Mouse (Mus musculus) midbrain, embryonic 11.5 days (tissue): Measurements from ENCODE around the gene Tmem80. TPM values are rescaled to one million over a fixed set of nuclear protein-coding genes. Genes with fewer than 3 reads are reported as not detected.
A peak's percentile ranks its signal among the peaks of the same experiment; 100 is the strongest.

Experiments
- ATAC-seq: fragments of 200-750 bp; cut with Nextera tagmentation; 2 replicates; pipeline ENCODE4 v1.8.0; 2017; ENCODE audit warnings: moderate TSS enrichment, moderate library complexity; ENCODE audit not compliant: low FRiP score
- DNase-seq: peaks from one replicate; pipeline ENCODE4 v3.0.0; 2015; ENCODE audit warnings: low spot score; ENCODE audit errors: missing footprints
- H3K27ac ChIP-seq: fragments of 300-500 bp; sonication (generic); 2 replicates; pipeline ENCODE4 v1.5.1; 2014; ENCODE audit warnings: low read depth, low read length
- H3K27me3 ChIP-seq: fragments of 300-500 bp; sonication (generic); 2 replicates; pipeline ENCODE4 v1.6.1; 2014; ENCODE audit warnings: mild to moderate bottlenecking, low read length, moderate library complexity, mixed read lengths; ENCODE audit not compliant: control insufficient read depth, insufficient read depth
- H3K36me3 ChIP-seq: fragments of 300-500 bp; sonication (generic); 2 replicates; pipeline ENCODE4 v1.6.1; 2014; ENCODE audit warnings: mild to moderate bottlenecking, low read length, moderate library complexity, mixed read lengths; ENCODE audit not compliant: control insufficient read depth, insufficient read depth
- H3K4me1 ChIP-seq: fragments of 300-500 bp; sonication (generic); 2 replicates; pipeline ENCODE4 v1.6.1; 2014; ENCODE audit warnings: low read length; ENCODE audit not compliant: control insufficient read depth, insufficient read depth
- H3K4me2 ChIP-seq: fragments of 300-500 bp; sonication (generic); 2 replicates; pipeline ENCODE4 v1.6.1; 2014; ENCODE audit warnings: mild to moderate bottlenecking, moderate library complexity
- H3K4me3 ChIP-seq: fragments of 300-500 bp; sonication (generic); 2 replicates; pipeline ENCODE4 v1.5.1; 2014; ENCODE audit warnings: low read depth, low read length
- H3K9ac ChIP-seq: fragments of 300-500 bp; sonication (generic); 2 replicates; pipeline ENCODE4 v1.6.1; 2014; ENCODE audit warnings: low read length
- H3K9me3 ChIP-seq: fragments of 300-500 bp; sonication (generic); 2 replicates; pipeline ENCODE4 v1.6.1; 2016; ENCODE audit warnings: low read length; ENCODE audit not compliant: control insufficient read depth
- WGBS: fragments of 180-500 bp; shearing (Covaris S2); extraction: QIAGEN DNeasy Blood & Tissue Kit; methylation state at CpG from one replicate; pipeline ENCODE4 v1.1.7; 2014; 5-methylcytosine and 5-hydroxymethylcytosine counted together
- polyA plus RNA-seq: library from polyadenylated mRNA; unstranded; fragments of >200 nt; fragmentation: Nextera tagmentation; extraction: Ambion mirVana; gene quantifications from 2 replicates; pipeline ENCODE4 v1.2.1, GENCODE M21; 2014

Tmem80 gene
- polyA plus RNA-seq: 31.4 and 34.4 TPM in 2 replicates

- H3K27me3 ChIP-seq: no peaks in the 10 kb centered on the region
- peaks cover 24% of the 10 kb centered on the region for H3K4me1 ChIP-seq
- H3K27ac ChIP-seq: peak within 1 kb of the TSS; percentile 96
- peak within 1 kb of the TSS; percentile 97 for H3K4me2 ChIP-seq
- no peaks in the 10 kb centered on the region for H3K9me3 ChIP-seq
- peak within 1 kb of the TSS; percentile 61 for H3K4me3 ChIP-seq
- DNase-seq (peak; percentile 99), ATAC-seq (peak; percentile 95)
- H3K9ac ChIP-seq: peak within 1 kb of the TSS; percentile 93
- under 1% methylated on average over 104 of the region's 105 CpGs for WGBS
- H3K36me3 ChIP-seq: peaks cover 2% of the 10 kb centered on the region
Observed at GRCm38 (mm10) chr7:141327469-141328372, at the start of gene Tmem80, which contains the start of gene Deaf1. Tmem80 (plus strand) TSS chr7:141327739. Deaf1 (minus strand) TSS chr7:141327690.

- ATAC-seq (peak; percentile 70), DNase-seq (peak; percentile 94)
- 3% methylated on average over 46 of the region's 46 CpGs for WGBS
- Histone ChIP-seq H3K27ac (no peak within 1 kb of the TSS), H3K9me3 (no peaks in the 10 kb centered on the region), H3K4me2 (peak within 1 kb of the TSS; percentile 82), H3K36me3 (no peaks in the 10 kb centered on the region), H3K4me1 (peaks cover 5% of the 10 kb centered on the region), H3K27me3 (peaks cover 7% of the 10 kb centered on the region), H3K9ac (peak within 1 kb of the TSS; percentile 57), H3K4me3 (peak within 1 kb of the TSS; percentile 37)
Observed at GRCm38 (mm10) chr7:141278766-141279590, 48.6 kb upstream of the Tmem80 start, which contains the start of gene Sct. Sct (minus strand) TSS chr7:141279133.

GRCm38 (mm10) chr7:141281442-141281841, 46.1 kb upstream of the Tmem80 start:
- no peaks in the 10 kb centered on the region for H3K36me3 ChIP-seq
- no peak overlapping the region for H3K9ac ChIP-seq
- H3K27me3 ChIP-seq: peaks cover 7% of the 10 kb centered on the region
- H3K27ac ChIP-seq: no peak overlapping the region
- 63% methylated on average over 6 of the region's 6 CpGs for WGBS
- ATAC-seq (no peak; the same call in 1 of the 2 replicates), DNase-seq (no peak)
- H3K4me1 ChIP-seq: peaks cover 5% of the 10 kb centered on the region
- no peaks in the 10 kb centered on the region for H3K9me3 ChIP-seq
- no peak overlapping the region for H3K4me2 ChIP-seq
- no peak overlapping the region for H3K4me3 ChIP-seq

- Histone ChIP-seq H3K4me2 (no peak overlapping the region), H3K27ac (no peak overlapping the region), H3K9me3 (no peaks in the 10 kb centered on the region), H3K4me1 (peaks cover 5% of the 10 kb centered on the region), H3K4me3 (no peak overlapping the region), H3K27me3 (peaks cover 7% of the 10 kb centered on the region), H3K9ac (no peak overlapping the region), H3K36me3 (no peaks in the 10 kb centered on the region)
- WGBS: 87% methylated on average over 4 of the region's 4 CpGs
- no peak for ATAC-seq
- no peak for DNase-seq
Observed at GRCm38 (mm10) chr7:141282756-141283155, 44.8 kb upstream of the Tmem80 start.

- H3K4me1 ChIP-seq: peaks cover 9% of the 10 kb centered on the region
- H3K27ac ChIP-seq: no peak overlapping the region
- peaks cover 26% of the 10 kb centered on the region for H3K27me3 ChIP-seq
- H3K9ac ChIP-seq: no peak overlapping the region
- no peak overlapping the region for H3K4me3 ChIP-seq
- ATAC-seq (no peak), DNase-seq (no peak)
- no peaks in the 10 kb centered on the region for H3K9me3 ChIP-seq
- H3K4me2 ChIP-seq: no peak overlapping the region
- H3K36me3 ChIP-seq: no peaks in the 10 kb centered on the region
- WGBS: 87% methylated on average over 3 of the region's 3 CpGs
Observed at GRCm38 (mm10) chr7:141288042-141288441, 39.5 kb upstream of the Tmem80 start.

GRCm38 (mm10) chr7:141291921-141292582, 35.5 kb upstream of the Tmem80 start, which contains the start of gene Drd4:
Drd4 (plus strand) TSS chr7:141292006.
- Histone ChIP-seq H3K4me3 (peak within 1 kb of the TSS; percentile 43), H3K9ac (peak within 1 kb of the TSS; percentile 65), H3K36me3 (peaks cover under 1% of the 10 kb centered on the region; the same call in 1 of the 2 replicates), H3K9me3 (no peaks in the 10 kb centered on the region), H3K4me2 (peak within 1 kb of the TSS; percentile 88), H3K27me3 (peaks cover 57% of the 10 kb centered on the region), H3K27ac (no peak within 1 kb of the TSS), H3K4me1 (peaks cover 21% of the 10 kb centered on the region)
- under 1% methylated on average over 45 of the region's 46 CpGs for WGBS
- peak; percentile 95 for DNase-seq
- peak; percentile 60 for ATAC-seq

- DNase-seq (peak; percentile 90), ATAC-seq (0 out of 2 replicates have a peak, but pooled peaks have one; percentile 6)
- no peak overlapping the region; the same call in 1 of the 2 replicates for H3K9ac ChIP-seq
- peak overlapping the region; percentile 88 for H3K4me2 ChIP-seq
- WGBS: 23% methylated on average over 15 of the region's 15 CpGs
- H3K9me3 ChIP-seq: no peaks in the 10 kb centered on the region
- H3K27ac ChIP-seq: no peak overlapping the region
- peaks cover 4% of the 10 kb centered on the region for H3K36me3 ChIP-seq
- peaks cover 57% of the 10 kb centered on the region for H3K27me3 ChIP-seq
- peak overlapping the region; percentile 43 for H3K4me3 ChIP-seq
- H3K4me1 ChIP-seq: peaks cover 21% of the 10 kb centered on the region
Observed at GRCm38 (mm10) chr7:141292583-141293388, 34.8 kb upstream of the Tmem80 start.
